Mouse (Mus musculus) olfactory bulb, adult 2 months (tissue): ENCODE data around the gene Ndufa11. TPM values are rescaled to one million over a fixed set of nuclear protein-coding genes. Genes with fewer than 3 reads are reported as not detected.
A peak's percentile ranks its signal among the peaks of the same experiment; 100 is the strongest.

Experiments used
- H3K27ac ChIP-seq: fragments of 200-500 bp; 2 replicates; pipeline ENCODE4 v1.5.1; 2012; ENCODE audit warnings: low read depth, low read length; ENCODE audit not compliant: insufficient read depth
- H3K4me1 ChIP-seq: fragments of 200-500 bp; 2 replicates; pipeline ENCODE4 v1.6.1; 2012; ENCODE audit warnings: low read length; ENCODE audit not compliant: control insufficient read depth, insufficient read depth
- H3K4me3 ChIP-seq: fragments of 200-500 bp; 2 replicates; pipeline ENCODE4 v1.5.1; 2012; ENCODE audit warnings: mild to moderate bottlenecking, low read depth, low read length, moderate library complexity; ENCODE audit not compliant: insufficient read depth
- CTCF ChIP-seq: fragments of 200-500 bp; IDR thresholded peaks from 2 replicates; pipeline ENCODE4 v1.5.1; 2012; ENCODE audit warnings: low read depth, mild to moderate bottlenecking, low read length, moderate library complexity; ENCODE audit not compliant: insufficient read depth
- POLR2A ChIP-seq: fragments of 200-500 bp; IDR thresholded peaks from 2 replicates; pipeline ENCODE4 v1.6.1; 2012; ENCODE audit warnings: mild to moderate bottlenecking, low read depth, low read length, moderate library complexity; ENCODE audit not compliant: insufficient read depth
- WGBS: fragments of 180-500 bp; shearing (Covaris S2); methylation state at CpG from one replicate; pipeline ENCODE4 v1.1.7; 2018; 5-methylcytosine and 5-hydroxymethylcytosine counted together
- polyA plus RNA-seq: library from polyadenylated mRNA; stranded (reverse); fragments of >200 nt; gene quantifications from 2 replicates; pipeline ENCODE4 v1.2.4, GENCODE M21; 2012; ENCODE audit warnings: low replicate concordance; ENCODE audit not compliant: missing spikeins, insufficient read depth, insufficient read length

Ndufa11 gene
- polyA plus RNA-seq, 1 experiment: not detected

DNA sequence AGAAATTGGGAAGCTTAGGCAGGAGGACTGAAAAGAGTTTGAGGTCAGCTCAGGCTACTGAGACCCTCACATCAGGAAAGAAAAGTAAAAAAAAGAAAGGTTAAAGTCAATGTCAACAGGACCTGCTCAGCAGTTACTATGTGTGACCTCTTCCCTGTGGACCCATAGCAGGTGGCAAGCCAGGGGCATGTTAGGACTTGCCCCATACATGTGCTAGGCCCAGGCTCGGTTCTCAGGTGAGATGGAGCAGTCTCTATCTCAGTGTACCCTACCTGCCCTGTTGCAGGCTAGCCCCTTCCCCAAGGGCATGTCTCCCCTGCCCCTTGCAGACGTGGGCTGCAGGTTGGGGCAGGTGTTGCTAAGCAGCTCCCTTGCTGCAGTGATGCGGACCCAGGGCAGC lies 7.9 kb upstream of the Ndufa11 start:
- Histone ChIP-seq H3K4me3 (no peak overlapping the region), H3K27ac (no peak overlapping the region), H3K4me1 (peaks cover 12% of the 10 kb centered on the region; the same call in 1 of the 2 replicates)
- WGBS: 95% methylated on average over 3 of the region's 3 CpGs
- TF ChIP-seq CTCF (no peak), POLR2A (no peak)

DNA sequence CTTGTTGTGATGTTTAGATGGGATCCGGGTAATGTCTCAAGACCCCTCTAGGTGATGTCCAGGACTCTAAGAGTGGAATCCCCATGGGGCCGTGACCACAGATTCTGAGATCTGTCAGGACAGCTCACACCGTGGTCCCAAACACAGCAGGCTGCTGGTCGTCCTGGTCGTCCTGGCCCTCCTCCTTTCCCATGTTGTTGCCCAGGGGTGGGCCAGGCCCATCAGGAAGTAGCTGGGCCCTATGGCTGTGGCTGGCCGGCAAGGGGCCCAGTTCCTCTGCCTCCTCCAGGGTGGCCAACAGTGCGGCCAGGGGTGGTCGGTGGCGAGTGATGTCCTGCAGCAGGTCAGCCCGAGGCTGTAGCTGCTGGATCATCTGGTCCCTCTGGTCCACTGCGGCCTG lies 2.2 kb upstream of the Ndufa11 start:
- Histone ChIP-seq H3K27ac (no peak overlapping the region), H3K4me1 (peaks cover 33% of the 10 kb centered on the region), H3K4me3 (no peak overlapping the region)
- TF ChIP-seq POLR2A (no peak), CTCF (no peak)
- WGBS: 65% methylated on average over 11 of the region's 11 CpGs

GRCm38 (mm10) chr17:56715914-56716654 lies 1.5 kb upstream of the Ndufa11 start:
- Histone ChIP-seq H3K27ac (peak overlapping the region; percentile 72; the same call in 1 of the 2 replicates), H3K4me1 (peaks cover 39% of the 10 kb centered on the region), H3K4me3 (peak overlapping the region; percentile 79)
- TF ChIP-seq POLR2A (no peak), CTCF (no peak)
- 19% methylated on average over 22 of the region's 22 CpGs for WGBS

DNA sequence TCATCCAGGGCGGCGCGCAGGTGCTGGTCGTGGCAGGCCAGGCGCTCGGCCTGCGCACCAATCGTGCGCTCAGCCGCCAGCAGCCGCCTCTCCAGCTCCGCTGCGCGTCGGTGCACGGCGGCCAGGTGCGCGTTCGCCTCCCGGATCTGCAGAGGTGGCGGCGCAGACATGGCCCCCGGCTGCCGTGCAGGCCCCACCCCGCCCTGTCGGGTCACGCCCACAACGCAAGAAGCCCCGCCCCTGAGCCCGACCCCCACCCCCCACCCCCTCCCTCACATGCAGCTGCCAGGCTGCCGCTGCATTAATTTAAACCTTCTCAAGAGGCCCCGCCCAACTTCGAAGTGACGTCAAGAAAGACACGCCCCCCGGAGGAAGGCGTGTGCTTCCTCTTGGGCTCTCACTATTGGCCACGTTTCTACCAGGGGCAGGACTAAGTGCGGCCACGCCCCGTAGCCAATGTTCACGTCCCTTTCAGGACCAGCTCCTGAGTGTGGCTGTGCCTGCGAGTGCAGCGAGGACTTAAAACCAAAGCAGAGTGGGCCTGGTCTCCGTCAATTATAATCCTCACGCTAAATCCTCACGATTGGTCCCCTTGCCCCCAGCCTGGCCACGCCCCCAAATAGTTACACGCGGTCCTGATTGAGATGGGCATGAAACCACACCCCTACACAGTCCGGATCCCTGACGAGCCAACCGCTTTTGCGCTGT lies 758 bp upstream of the Ndufa11 start:
- WGBS: under 1% methylated on average over 55 of the region's 55 CpGs
- Histone ChIP-seq H3K27ac (peak overlapping the region; percentile 78), H3K4me1 (peaks cover 39% of the 10 kb centered on the region), H3K4me3 (peak overlapping the region; percentile 92)
- TF ChIP-seq CTCF (no peak), POLR2A (peak; percentile 31; the same call in 1 of the 2 replicates)

DNA sequence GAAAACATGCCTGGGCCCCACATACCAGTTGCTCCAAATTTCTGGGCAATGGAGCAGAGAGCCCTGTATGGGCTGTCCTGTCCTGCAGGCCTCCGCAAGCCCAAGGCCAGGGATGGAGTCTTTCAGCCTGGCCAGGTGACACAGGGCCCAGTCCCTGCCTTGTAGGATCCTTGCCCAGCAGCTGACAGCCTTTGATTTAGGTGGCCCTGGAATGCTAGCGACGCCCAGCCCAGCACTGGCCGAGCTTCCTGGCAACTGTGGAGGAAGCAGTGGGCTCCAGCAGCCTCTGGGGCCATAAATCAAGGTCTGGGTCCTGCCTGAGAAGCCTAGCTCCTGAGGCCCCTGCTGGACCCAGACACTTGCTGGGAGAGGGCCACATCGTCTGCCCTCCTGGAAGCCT lies 4.9 kb downstream of the Ndufa11 start:
- Histone ChIP-seq H3K4me1 (peaks cover 33% of the 10 kb centered on the region), H3K4me3 (no peak overlapping the region), H3K27ac (no peak overlapping the region)
- WGBS: 87% methylated on average over 5 of the region's 5 CpGs
- TF ChIP-seq POLR2A: no peak
- no peak for TF ChIP-seq CTCF

DNA sequence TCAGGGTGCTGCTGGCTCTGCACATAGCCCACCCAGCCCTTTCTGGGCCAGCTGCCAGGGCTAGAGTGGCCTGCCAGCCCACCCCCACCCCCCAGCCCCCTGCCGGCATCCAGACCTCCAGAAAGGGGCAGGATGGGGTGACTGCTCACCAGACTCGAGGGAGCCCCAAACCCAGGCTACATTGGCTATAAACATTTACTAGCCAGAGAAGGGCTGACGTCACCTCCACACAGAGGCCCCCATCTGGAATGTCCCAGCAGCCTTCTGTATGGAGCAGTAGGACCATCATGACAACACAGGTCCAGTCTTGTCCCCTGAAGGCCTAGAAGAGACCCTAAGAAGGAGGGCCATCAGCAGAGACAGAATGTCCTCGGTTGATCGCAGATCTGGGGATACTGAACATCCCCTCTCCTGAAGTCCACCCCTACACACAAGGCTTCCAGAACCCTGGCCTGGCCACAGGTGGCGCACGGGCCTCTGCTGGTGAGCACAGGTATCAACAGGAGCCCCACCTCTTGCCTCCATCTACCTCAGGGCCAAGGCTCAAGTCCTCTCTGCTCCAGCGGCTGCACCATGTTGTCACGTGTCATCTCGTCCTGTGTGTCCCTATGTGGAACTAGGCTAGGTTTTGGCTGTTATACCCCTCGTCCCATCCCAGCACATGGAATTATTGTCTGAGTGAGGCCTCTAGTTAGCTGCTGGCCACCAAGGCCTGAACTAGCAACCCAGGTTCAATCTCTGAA lies 6.0 kb downstream of the Ndufa11 start:
- 70% methylated on average over 11 of the region's 11 CpGs for WGBS
- Histone ChIP-seq H3K27ac (no peak overlapping the region), H3K4me1 (peaks cover 44% of the 10 kb centered on the region), H3K4me3 (no peak overlapping the region)
- TF ChIP-seq CTCF: no peak
- no peak for TF ChIP-seq POLR2A

- WGBS: 39% methylated on average over 7 of the region's 7 CpGs
- Histone ChIP-seq H3K4me1 (peaks cover 31% of the 10 kb centered on the region), H3K4me3 (no peak overlapping the region), H3K27ac (no peak overlapping the region)
- TF ChIP-seq CTCF (no peak), POLR2A (no peak)
These were observed 9.6 kb downstream of the Ndufa11 start for GRCm38 (mm10) chr17:56727029-56727649.

GRCm38 (mm10) chr17:56727659-56728058 lies 10.1 kb downstream of the Ndufa11 start:
- WGBS: 21% methylated on average over 12 of the region's 12 CpGs
- Histone ChIP-seq H3K27ac (no peak overlapping the region), H3K4me1 (peaks cover 31% of the 10 kb centered on the region), H3K4me3 (no peak overlapping the region)
- no peak for TF ChIP-seq POLR2A
- no peak for TF ChIP-seq CTCF
